Mouse (Mus musculus) midbrain, embryonic 14.5 days (tissue): ENCODE data around the gene Mob3a. TPM values are rescaled to one million over a fixed set of nuclear protein-coding genes. Genes with fewer than 3 reads are reported as not detected.

Experiments used
- ATAC-seq: fragments of 200-750 bp; cut with Nextera tagmentation; 2 replicates; pipeline ENCODE4 v1.8.0; 2017; ENCODE audit warnings: moderate number of reproducible peaks, moderate library complexity; ENCODE audit not compliant: low FRiP score, low TSS enrichment
- DNase-seq: peaks from one replicate; pipeline ENCODE4 v3.0.0-alpha.2; 2015
- H3K27ac ChIP-seq: fragments of 300-500 bp; sonication (generic); replicated peaks from 2 replicates; pipeline ENCODE4 v1.5.1; 2014; ENCODE audit warnings: mild to moderate bottlenecking, low read depth, low read length, moderate library complexity
- H3K27me3 ChIP-seq: fragments of 300-500 bp; sonication (generic); 2 replicates; pipeline ENCODE4 v1.6.1; 2014; ENCODE audit warnings: low read length, control low read depth, mixed read lengths; ENCODE audit not compliant: control insufficient read depth, insufficient read depth
- H3K36me3 ChIP-seq: fragments of 300-500 bp; sonication (generic); 2 replicates; pipeline ENCODE4 v1.6.1; 2014; ENCODE audit warnings: low read length, control low read depth; ENCODE audit not compliant: control insufficient read depth, insufficient read depth
- H3K4me1 ChIP-seq: fragments of 300-500 bp; sonication (generic); 2 replicates; pipeline ENCODE4 v1.6.1; 2014; ENCODE audit warnings: mild to moderate bottlenecking, antibody characterized with exemption, low read length, control low read depth; ENCODE audit not compliant: control insufficient read depth, insufficient read depth
- H3K4me2 ChIP-seq: fragments of 300-500 bp; sonication (generic); 2 replicates; pipeline ENCODE4 v1.6.1; 2014; ENCODE audit warnings: mild to moderate bottlenecking, low read length, moderate library complexity
- H3K4me3 ChIP-seq: fragments of 300-500 bp; sonication (generic); replicated peaks from 2 replicates; pipeline ENCODE4 v1.5.1; 2014; ENCODE audit warnings: low read depth, low read length
- H3K9ac ChIP-seq: fragments of 300-500 bp; sonication (generic); replicated peaks from 2 replicates; pipeline ENCODE4 v1.6.1; 2014; ENCODE audit warnings: mild to moderate bottlenecking, low read length, moderate library complexity
- H3K9me3 ChIP-seq: fragments of 300-500 bp; sonication (generic); 2 replicates; pipeline ENCODE4 v1.6.1; 2016; ENCODE audit warnings: low read length, control low read depth, mixed read lengths; ENCODE audit not compliant: control insufficient read depth
- WGBS: fragments of 180-500 bp; shearing (Covaris S2); extraction: QIAGEN DNeasy Blood & Tissue Kit; methylation state at CpG from one replicate; pipeline ENCODE4 v1.1.7; 2014; 5-methylcytosine and 5-hydroxymethylcytosine counted together
- polyA plus RNA-seq: library from polyadenylated mRNA; unstranded; fragments of >200 nt; fragmentation: Nextera tagmentation; extraction: Ambion mirVana; gene quantifications from 2 replicates; pipeline ENCODE4 v1.2.1, GENCODE M21; 2014

Gene Mob3a
- polyA plus RNA-seq, 1 experiment from 2014 or later: 47.3 TPM

DNA sequence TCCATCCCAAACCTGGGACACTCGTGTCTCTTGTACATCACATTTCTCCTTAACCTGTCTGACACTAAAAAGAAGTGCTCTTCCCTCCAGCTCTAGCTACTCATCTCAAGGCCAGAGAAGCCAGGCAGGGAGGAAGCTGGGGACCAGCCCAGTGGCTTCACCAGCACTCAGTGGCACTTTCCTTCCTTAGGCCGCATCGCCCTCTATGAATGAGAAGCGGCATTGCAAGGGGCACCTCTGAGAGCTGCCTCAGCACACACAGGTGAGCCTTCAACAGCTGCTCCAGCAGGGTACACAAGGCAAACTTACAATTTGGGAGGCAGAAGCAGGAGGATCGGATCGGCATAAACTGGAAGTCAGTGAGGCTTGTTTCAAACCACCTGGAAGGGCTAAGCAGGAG is 17.6 kb downstream of the Mob3a start:
- Histone ChIP-seq H3K4me1 (no peaks in the 10 kb centered on the region), H3K36me3 (peaks cover 45% of the 10 kb centered on the region), H3K9me3 (no peaks in the 10 kb centered on the region), H3K27ac (no peak overlapping the region), H3K9ac (no peak overlapping the region), H3K4me2 (no peak overlapping the region), H3K27me3 (no peaks in the 10 kb centered on the region), H3K4me3 (no peak overlapping the region)
- peak; percentile 58 for DNase-seq
- ATAC-seq: no peak
- 64% methylated on average over 6 of the region's 6 CpGs for WGBS

DNA sequence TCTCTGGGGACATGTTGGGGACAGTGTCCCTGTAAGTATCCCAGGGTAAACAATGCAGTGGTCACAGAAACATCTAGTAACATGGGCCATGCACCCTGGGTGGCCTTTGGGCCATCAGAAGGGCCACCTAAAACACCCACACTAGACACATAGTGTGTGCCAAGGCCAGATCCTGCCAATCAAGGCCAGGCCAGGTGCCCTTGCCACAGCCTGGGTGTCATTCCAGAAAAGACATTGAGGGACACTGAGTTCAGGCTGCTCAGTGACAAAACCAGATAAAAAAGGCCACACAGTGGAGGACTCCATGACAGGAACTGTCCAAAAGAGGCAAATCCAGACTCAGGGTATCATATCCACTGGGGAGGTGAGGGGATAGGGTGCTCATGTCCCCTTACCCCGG is 18.1 kb downstream of the Mob3a start:
- no peak overlapping the region for H3K4me2 ChIP-seq
- ATAC-seq (no peak), DNase-seq (no peak)
- no peaks in the 10 kb centered on the region for H3K27me3 ChIP-seq
- H3K36me3 ChIP-seq: peaks cover 42% of the 10 kb centered on the region
- no peak overlapping the region for H3K4me3 ChIP-seq
- no peaks in the 10 kb centered on the region for H3K4me1 ChIP-seq
- WGBS: 89% methylated on average over 1 of the region's 1 CpGs
- no peak overlapping the region for H3K9ac ChIP-seq
- H3K9me3 ChIP-seq: no peaks in the 10 kb centered on the region
- no peak overlapping the region for H3K27ac ChIP-seq

DNA sequence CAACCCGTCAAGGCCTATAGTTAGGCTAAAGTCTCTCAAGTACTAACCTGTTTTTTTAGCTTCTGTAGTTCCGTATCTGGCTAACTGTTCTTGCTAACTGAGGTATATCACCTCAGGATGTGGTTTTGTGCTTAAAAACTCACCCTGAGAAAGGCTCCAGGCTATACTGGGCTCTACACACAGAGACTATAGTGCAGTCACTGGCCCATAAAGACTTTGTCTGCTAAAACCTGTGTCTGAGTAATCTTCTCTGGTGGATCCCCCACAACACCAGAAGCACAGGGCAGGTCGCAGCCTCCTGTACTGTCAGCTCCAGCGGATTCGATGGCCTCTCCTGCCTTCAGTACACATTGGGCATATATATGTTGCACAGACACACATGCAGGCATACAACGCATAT is 19.8 kb downstream of the Mob3a start:
- no peak for ATAC-seq
- DNase-seq: no peak
- WGBS: 95% methylated on average over 6 of the region's 6 CpGs
- Histone ChIP-seq H3K4me2 (no peak overlapping the region), H3K4me3 (no peak overlapping the region), H3K4me1 (peaks cover 15% of the 10 kb centered on the region), H3K9ac (no peak overlapping the region), H3K27me3 (no peaks in the 10 kb centered on the region), H3K27ac (no peak overlapping the region), H3K9me3 (no peaks in the 10 kb centered on the region), H3K36me3 (peaks cover 33% of the 10 kb centered on the region)

DNA sequence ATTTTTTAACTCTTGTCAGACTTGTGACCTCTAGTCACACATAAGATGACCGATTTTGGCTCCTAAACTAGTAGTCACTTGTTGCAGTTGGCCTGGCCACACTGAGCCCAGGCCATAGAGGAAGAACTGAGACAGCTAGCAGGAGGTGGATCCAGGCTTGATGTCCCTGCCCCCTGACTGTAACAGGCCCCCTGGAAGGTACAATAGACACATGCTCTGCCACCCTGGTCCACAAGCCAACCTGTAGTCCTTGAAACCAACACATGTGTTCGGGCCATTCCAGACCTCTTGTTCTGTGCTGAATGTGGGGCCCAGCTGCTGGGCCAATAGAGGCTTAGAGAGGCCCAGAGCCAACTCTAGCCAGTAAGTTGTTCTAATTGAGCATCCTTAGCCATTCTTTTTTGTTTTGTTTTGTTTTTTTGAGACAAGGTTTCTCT is 21.5 kb downstream of the Mob3a start:
- ATAC-seq: no peak
- Histone ChIP-seq H3K36me3 (peaks cover 16% of the 10 kb centered on the region), H3K27me3 (no peaks in the 10 kb centered on the region), H3K9me3 (no peaks in the 10 kb centered on the region), H3K4me3 (no peak overlapping the region), H3K4me2 (no peak overlapping the region), H3K27ac (no peak overlapping the region), H3K9ac (no peak overlapping the region), H3K4me1 (peaks cover 19% of the 10 kb centered on the region)
- no peak for DNase-seq
- WGBS: 71% methylated on average over 2 of the region's 2 CpGs

DNA sequence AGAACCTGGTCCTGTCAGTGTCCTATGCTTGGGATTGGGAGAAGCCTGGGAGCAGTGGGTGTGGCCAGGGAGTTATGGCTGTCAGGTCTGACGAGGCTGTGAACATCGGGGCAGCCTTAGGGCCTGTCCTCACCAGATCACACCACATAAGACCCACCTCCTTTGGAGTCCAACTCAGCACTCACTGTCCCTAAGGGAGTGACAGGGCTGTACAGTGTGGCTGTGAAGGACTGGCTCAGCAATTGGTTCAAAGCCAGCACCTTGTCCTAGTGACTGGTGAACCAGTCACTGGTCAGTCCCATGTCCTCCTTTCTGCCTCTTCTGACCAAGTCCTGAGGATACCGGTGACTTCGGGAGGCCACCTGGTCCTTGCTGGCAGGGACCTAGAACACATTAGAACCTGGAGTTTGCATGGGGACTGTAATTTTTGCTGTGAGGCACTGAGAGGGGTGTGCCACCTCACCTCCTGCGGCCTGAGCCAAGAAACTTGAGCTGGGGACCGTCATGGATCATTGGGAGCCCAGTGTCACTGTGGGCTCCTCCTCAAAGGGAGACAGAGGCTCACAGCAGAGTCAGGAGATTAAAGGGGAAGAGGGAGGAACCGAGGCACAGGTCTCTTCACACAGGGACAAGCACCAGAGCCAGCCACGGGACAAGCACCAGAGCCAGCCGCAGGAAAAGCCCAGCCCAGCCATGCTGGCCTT is 22.1 kb downstream of the Mob3a start:
- DNase-seq (no peak), ATAC-seq (no peak)
- 48% methylated on average over 9 of the region's 9 CpGs for WGBS

DNA sequence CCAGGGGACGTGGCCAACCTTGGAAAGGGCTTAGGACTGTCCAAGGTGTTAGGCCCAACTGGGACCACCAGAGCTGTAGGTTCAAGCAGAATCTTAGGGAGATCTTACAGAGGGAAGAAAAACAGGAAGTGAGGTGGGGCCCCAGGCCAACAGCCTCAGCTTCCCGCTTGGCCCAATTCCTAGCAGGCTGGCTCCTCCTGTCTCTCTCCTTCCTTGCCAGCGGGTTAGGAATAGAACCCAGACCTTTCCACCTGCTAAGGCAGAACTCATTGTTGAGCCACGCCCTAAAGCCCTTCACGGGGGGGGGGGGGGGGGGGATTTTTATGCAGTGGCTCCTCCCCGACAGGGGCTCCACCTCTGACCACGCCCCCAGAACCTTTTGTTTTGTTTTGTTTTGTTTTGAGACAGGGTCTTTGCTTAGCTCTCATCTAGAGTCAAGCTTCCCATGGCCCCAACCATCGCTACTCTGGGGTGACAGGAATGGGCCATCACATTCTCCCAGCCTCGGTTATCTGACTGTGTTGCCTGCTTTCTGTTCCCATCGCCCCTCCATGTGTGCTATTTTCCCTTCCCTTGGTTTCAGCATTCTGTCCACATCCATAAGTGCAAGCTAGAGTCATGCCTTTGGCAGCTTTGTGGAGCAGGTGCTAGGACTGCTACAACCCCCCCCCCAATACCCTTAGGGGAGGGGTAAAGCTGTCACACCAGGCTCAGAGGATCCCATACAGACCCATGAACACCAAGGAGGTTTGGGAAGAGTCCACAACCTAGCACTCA is 23.0 kb downstream of the Mob3a start:
- Histone ChIP-seq H3K4me2 (peak overlapping the region; percentile 8; the same call in 1 of the 2 replicates), H3K9ac (no peak overlapping the region)

More for the DNA sequence above, 22.1 kb downstream of the Mob3a start:
- Histone ChIP-seq H3K9me3 (no peaks in the 10 kb centered on the region), H3K9ac (no peak overlapping the region), H3K36me3 (peaks cover 11% of the 10 kb centered on the region), H3K27ac (peak overlapping the region; percentile 97; the same call in 1 of the 2 replicates), H3K27me3 (no peaks in the 10 kb centered on the region), H3K4me2 (no peak overlapping the region), H3K4me1 (peaks cover 25% of the 10 kb centered on the region), H3K4me3 (no peak overlapping the region)

DNA sequence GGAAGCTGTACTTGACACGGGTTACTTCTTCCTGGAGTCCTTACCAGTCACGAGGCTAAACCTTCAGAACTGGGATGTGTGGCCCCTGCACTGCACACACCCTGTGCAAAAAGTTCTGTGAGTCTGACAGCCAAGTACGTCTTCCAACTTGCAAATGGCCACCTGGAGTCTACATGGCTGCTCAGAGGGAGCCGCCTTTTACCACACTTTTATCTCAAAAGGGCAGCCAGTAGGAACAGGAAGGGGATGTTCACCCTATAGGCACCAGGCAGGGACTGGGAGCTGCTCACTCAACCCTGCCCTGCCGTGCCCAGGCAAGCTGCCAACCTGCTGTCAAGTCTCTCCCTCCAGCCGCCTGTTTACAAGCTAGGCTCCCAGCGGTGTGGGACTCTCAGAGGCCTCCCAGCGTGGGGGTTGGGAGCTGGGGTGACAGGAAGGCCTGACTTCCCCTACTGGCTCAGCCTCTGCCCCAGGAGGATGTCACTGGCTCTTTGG is 23.8 kb downstream of the Mob3a start, which contains the start of gene Mknk2:
Gene Mknk2, minus strand, starts transcription at position 171 of the 495 bp plus-strand sequence.
- H3K4me3 ChIP-seq: peak within 1 kb of the TSS; percentile 98
- peaks cover 1% of the 10 kb centered on the region for H3K36me3 ChIP-seq
- no peaks in the 10 kb centered on the region for H3K27me3 ChIP-seq
- H3K9me3 ChIP-seq: no peaks in the 10 kb centered on the region
- 26% methylated on average over 8 of the region's 8 CpGs for WGBS
- DNase-seq (peak; percentile 80), ATAC-seq (no peak)
- peak within 1 kb of the TSS; percentile 97 for H3K27ac ChIP-seq
- H3K4me2 ChIP-seq: peak within 1 kb of the TSS; percentile 96
- peaks cover 42% of the 10 kb centered on the region for H3K4me1 ChIP-seq
- H3K9ac ChIP-seq: peak within 1 kb of the TSS; percentile 69

More for the DNA sequence above, 23.0 kb downstream of the Mob3a start:
- no peak for ATAC-seq
- no peak for DNase-seq
- Histone ChIP-seq H3K27ac (peak overlapping the region; percentile 97), H3K4me3 (no peak overlapping the region), H3K36me3 (peaks cover 6% of the 10 kb centered on the region; the same call in 1 of the 2 replicates), H3K9me3 (no peaks in the 10 kb centered on the region), H3K4me1 (peaks cover 34% of the 10 kb centered on the region), H3K27me3 (no peaks in the 10 kb centered on the region)
- 59% methylated on average over 10 of the region's 10 CpGs for WGBS

DNA sequence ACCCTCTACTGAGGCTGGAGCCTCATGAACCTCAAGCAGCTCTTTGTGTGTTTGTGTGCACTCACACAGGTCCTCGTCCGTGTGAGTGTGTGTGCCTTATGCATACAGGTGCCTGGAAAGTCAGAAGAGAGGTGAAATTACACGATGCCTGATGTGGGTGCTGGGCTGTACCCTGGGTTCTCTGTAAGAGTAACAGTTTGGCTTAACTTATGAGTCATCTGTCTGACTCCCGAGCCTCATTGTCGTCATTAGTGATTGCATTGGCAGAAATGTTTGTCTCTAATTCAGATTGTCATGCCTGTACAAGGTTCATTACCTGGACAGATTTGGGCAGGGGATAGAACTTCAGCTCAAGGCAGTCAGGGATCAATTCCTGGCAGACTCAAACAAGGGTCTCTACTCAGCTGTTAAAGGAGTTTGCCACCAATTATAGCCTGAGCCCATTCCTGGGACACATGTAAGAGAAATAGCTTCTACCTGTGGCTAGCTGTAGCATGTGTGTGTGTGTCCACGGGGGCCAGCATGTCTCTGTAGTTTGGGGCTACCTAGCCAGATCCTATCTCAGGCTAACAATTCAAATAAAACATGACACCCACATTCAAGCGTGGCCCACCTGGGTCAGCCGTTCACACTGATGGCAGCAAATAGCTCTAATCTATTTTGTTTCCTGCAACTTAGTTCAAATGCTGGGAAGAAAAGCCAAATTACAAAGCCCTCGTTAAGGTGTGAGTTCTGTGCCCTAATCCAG is 24.5 kb downstream of the Mob3a start:
- DNase-seq (no peak), ATAC-seq (no peak)
- peaks cover 46% of the 10 kb centered on the region for H3K4me1 ChIP-seq
- peaks cover 7% of the 10 kb centered on the region; the same call in 1 of the 2 replicates for H3K36me3 ChIP-seq
- peak overlapping the region; percentile 98 for H3K4me3 ChIP-seq
- no peaks in the 10 kb centered on the region for H3K9me3 ChIP-seq
- H3K27ac ChIP-seq: peak overlapping the region; percentile 97
- WGBS: 46% methylated on average over 9 of the region's 9 CpGs
- peak overlapping the region; percentile 69 for H3K9ac ChIP-seq
- no peaks in the 10 kb centered on the region for H3K27me3 ChIP-seq
- H3K4me2 ChIP-seq: peak overlapping the region; percentile 96
